Mouse (Mus musculus) stomach, embryonic 14.5 days (tissue): Measurements from ENCODE around the gene Lamtor3. TPM values are rescaled to one million over a fixed set of nuclear protein-coding genes. Genes with fewer than 3 reads are reported as not detected.
"Not testable (repeated sequence)": the region's sequence is repeated elsewhere in the genome, so short reads cannot be mapped to it uniquely, and the experiment has no call there.

Experiments used
- ATAC-seq: fragments of 200-750 bp; cut with Nextera tagmentation; 2 replicates; pipeline ENCODE4 v1.8.0; 2017; ENCODE audit warnings: low read depth, moderate TSS enrichment; ENCODE audit not compliant: insufficient number of reproducible peaks, insufficient read depth, low FRiP score
- H3K27ac ChIP-seq: fragments of 300-500 bp; sonication (generic); 2 replicates; pipeline ENCODE4 v1.5.1; 2014; ENCODE audit warnings: mild to moderate bottlenecking, low read length, moderate library complexity, mixed read lengths
- H3K27me3 ChIP-seq: fragments of 300-500 bp; sonication (generic); 2 replicates; pipeline ENCODE4 v1.6.1; 2014; ENCODE audit warnings: low read length, control low read depth, mixed read lengths; ENCODE audit not compliant: control insufficient read depth, insufficient read depth
- H3K36me3 ChIP-seq: fragments of 300-500 bp; sonication (generic); 2 replicates; pipeline ENCODE4 v1.6.1; 2014; ENCODE audit warnings: mild to moderate bottlenecking, control low read depth, low read length, moderate library complexity, mixed read lengths; ENCODE audit not compliant: control insufficient read depth, insufficient read depth
- H3K4me1 ChIP-seq: fragments of 300-500 bp; sonication (generic); 2 replicates; pipeline ENCODE4 v1.6.1; 2014; ENCODE audit warnings: low read length, control low read depth, mixed read lengths; ENCODE audit not compliant: control insufficient read depth, insufficient read depth
- H3K4me2 ChIP-seq: fragments of 300-500 bp; sonication (generic); replicated peaks from 2 replicates; pipeline ENCODE4 v1.6.1; 2014; ENCODE audit warnings: low read depth, low read length, control low read depth
- H3K4me3 ChIP-seq: fragments of 300-500 bp; sonication (generic); 2 replicates; pipeline ENCODE4 v1.5.1; 2014; ENCODE audit warnings: low read depth, low read length, control low read depth
- H3K9ac ChIP-seq: fragments of 300-500 bp; sonication (generic); replicated peaks from 2 replicates; pipeline ENCODE4 v1.6.1; 2014; ENCODE audit warnings: low read depth, mild to moderate bottlenecking, control low read depth, low read length, moderate library complexity, mixed read lengths
- H3K9me3 ChIP-seq: fragments of 300-500 bp; sonication (generic); 2 replicates; pipeline ENCODE4 v1.6.1; 2016; ENCODE audit warnings: low read depth, low read length, control low read depth; ENCODE audit not compliant: control insufficient read depth
- WGBS: fragments of 180-500 bp; shearing (Covaris S2); extraction: QIAGEN DNeasy Blood & Tissue Kit; methylation state at CpG from one replicate; pipeline ENCODE4 v1.1.7; 2014; 5-methylcytosine and 5-hydroxymethylcytosine counted together
- polyA plus RNA-seq: library from polyadenylated mRNA; unstranded; fragments of >200 nt; fragmentation: Nextera tagmentation; extraction: Ambion mirVana; gene quantifications from 2 replicates; pipeline ENCODE4 v1.2.1, GENCODE M21; 2014

The Lamtor3 gene
- polyA plus RNA-seq, 1 experiment from 2014 or later, result 119 TPM

- no peaks in the 10 kb centered on the region for H3K27me3 ChIP-seq
- H3K4me2 ChIP-seq, result no peak overlapping the region
- H3K36me3 ChIP-seq, result no peaks in the 10 kb centered on the region
- no peak overlapping the region for H3K9ac ChIP-seq
- no peak overlapping the region for H3K4me3 ChIP-seq
- no peaks in the 10 kb centered on the region for H3K9me3 ChIP-seq
- no peak for ATAC-seq
- 80% methylated on average over 10 of the region's 10 CpGs for WGBS
- H3K4me1 ChIP-seq, result peaks cover 9% of the 10 kb centered on the region
- H3K27ac ChIP-seq, result no peak overlapping the region
These were observed 32.0 kb downstream of the Lamtor3 start for GRCm38 (mm10) chr3:137950191-137950885.

- not testable (repeated sequence) for H3K4me1 ChIP-seq, H3K36me3 ChIP-seq, H3K4me2 ChIP-seq, H3K27ac ChIP-seq, H3K9ac ChIP-seq, ATAC-seq, H3K27me3 ChIP-seq, H3K9me3 ChIP-seq, H3K4me3 ChIP-seq
- 77% methylated on average over 3 of the region's 3 CpGs for WGBS
These were observed 33.0 kb downstream of the Lamtor3 start for GRCm38 (mm10) chr3:137951302-137951701.

- Histone ChIP-seq H3K4me2 (no peak overlapping the region), H3K4me3 (no peak overlapping the region), H3K9me3 (no peaks in the 10 kb centered on the region), H3K27me3 (no peaks in the 10 kb centered on the region), H3K4me1 (peaks cover 9% of the 10 kb centered on the region), H3K27ac (peak overlapping the region; percentile 72; the same call in 1 of the 2 replicates), H3K9ac (no peak overlapping the region), H3K36me3 (no peaks in the 10 kb centered on the region)
- peak; percentile 3; the same call in 1 of the 2 replicates for ATAC-seq
- 23% methylated on average over 7 of the region's 7 CpGs for WGBS
These were observed 33.5 kb downstream of the Lamtor3 start for GRCm38 (mm10) chr3:137951819-137952218.

GRCm38 (mm10) chr3:137952225-137952913 is 34.1 kb downstream of the Lamtor3 start:
- H3K27ac ChIP-seq, result peak overlapping the region; percentile 72; the same call in 1 of the 2 replicates
- H3K4me3 ChIP-seq, result no peak overlapping the region
- no peaks in the 10 kb centered on the region for H3K36me3 ChIP-seq
- peaks cover 9% of the 10 kb centered on the region for H3K4me1 ChIP-seq
- H3K4me2 ChIP-seq, result no peak overlapping the region
- H3K27me3 ChIP-seq, result no peaks in the 10 kb centered on the region
- H3K9me3 ChIP-seq, result no peaks in the 10 kb centered on the region
- no peak overlapping the region for H3K9ac ChIP-seq
- peak; percentile 80 for ATAC-seq
- WGBS, result 44% methylated on average over 4 of the region's 4 CpGs

- Histone ChIP-seq H3K4me2 (no peak overlapping the region), H3K9me3 (no peaks in the 10 kb centered on the region), H3K27me3 (no peaks in the 10 kb centered on the region), H3K4me3 (no peak overlapping the region), H3K4me1 (peaks cover 9% of the 10 kb centered on the region), H3K9ac (no peak overlapping the region), H3K27ac (no peak overlapping the region), H3K36me3 (no peaks in the 10 kb centered on the region)
- WGBS, result 61% methylated on average over 14 of the region's 14 CpGs
- ATAC-seq, result peak; percentile 42; the same call in 1 of the 2 replicates
These were observed 34.9 kb downstream of the Lamtor3 start for GRCm38 (mm10) chr3:137952914-137953880.

GRCm38 (mm10) chr3:137954256-137954916 is 36.1 kb downstream of the Lamtor3 start:
- Histone ChIP-seq H3K9ac (no peak overlapping the region), H3K36me3 (no peaks in the 10 kb centered on the region), H3K4me3 (no peak overlapping the region), H3K4me2 (no peak overlapping the region), H3K27me3 (no peaks in the 10 kb centered on the region), H3K27ac (no peak overlapping the region), H3K4me1 (peaks cover 9% of the 10 kb centered on the region), H3K9me3 (no peaks in the 10 kb centered on the region)
- WGBS, result 68% methylated on average over 23 of the region's 23 CpGs
- ATAC-seq, result no peak

- Histone ChIP-seq H3K4me2 (peak overlapping the region; percentile 37), H3K36me3 (no peaks in the 10 kb centered on the region), H3K27me3 (no peaks in the 10 kb centered on the region), H3K9me3 (no peaks in the 10 kb centered on the region), H3K9ac (no peak overlapping the region), H3K4me1 (peaks cover 9% of the 10 kb centered on the region), H3K27ac (no peak overlapping the region), H3K4me3 (no peak overlapping the region)
- WGBS, result 15% methylated on average over 16 of the region's 16 CpGs
- 0 out of 2 replicates have a peak, but pooled peaks have one; percentile 48 for ATAC-seq
These were observed 37.3 kb downstream of the Lamtor3 start for GRCm38 (mm10) chr3:137955560-137956081.
